Mouse (Mus musculus): ENCODE measurements around the gene Cops3.
"Not testable (repeated sequence)": the region's sequence is repeated elsewhere in the genome, so short reads cannot be mapped to it uniquely, and the experiment has no call there.

Cops3 gene

GRCm38 (mm10) chr11:59839459-59840126 is at the start of gene Cops3:
Gene Cops3, minus strand, starts transcription at chr11:59839838.
- peak; percentile 97 for DNase-seq

GRCm38 (mm10) chr11:59888151-59888550 is 48.5 kb upstream of the Cops3 start:
- DNase-seq: no peak

GRCm38 (mm10) chr11:59886952-59887351 is 47.3 kb upstream of the Cops3 start:
- no peak for DNase-seq

GRCm38 (mm10) chr11:59885217-59885986 is 45.8 kb upstream of the Cops3 start:
- no peak for DNase-seq

- DNase-seq: peak; percentile 38
Measured at GRCm38 (mm10) chr11:59880031-59880430, 40.4 kb upstream of the Cops3 start.

- no peak for DNase-seq
Measured at GRCm38 (mm10) chr11:59872124-59872523, 32.5 kb upstream of the Cops3 start.

GRCm38 (mm10) chr11:59864316-59864715 is 24.7 kb upstream of the Cops3 start:
- no peak for DNase-seq

- DNase-seq: no peak
Measured at GRCm38 (mm10) chr11:59860467-59860866, 20.8 kb upstream of the Cops3 start.

GRCm38 (mm10) chr11:59852865-59853264 is 13.2 kb upstream of the Cops3 start:
- DNase-seq: no peak

GRCm38 (mm10) chr11:59847891-59848884 is 8.6 kb upstream of the Cops3 start:
- peak; percentile 72 for DNase-seq

GRCm38 (mm10) chr11:59847131-59847530 is 7.5 kb upstream of the Cops3 start:
- no peak for DNase-seq

- no peak for DNase-seq
Measured at GRCm38 (mm10) chr11:59846311-59846710, 6.7 kb upstream of the Cops3 start.

GRCm38 (mm10) chr11:59839008-59839458 is 605 bp downstream of the Cops3 start, which contains the start of gene Nt5m:
Gene Nt5m, plus strand, starts transcription at chr11:59839447.
- DNase-seq: peak; percentile 93

GRCm38 (mm10) chr11:59838426-59838825 is 1.2 kb downstream of the Cops3 start:
- no peak for DNase-seq

GRCm38 (mm10) chr11:59837789-59838188 is 1.8 kb downstream of the Cops3 start:
- DNase-seq: not testable (repeated sequence)

GRCm38 (mm10) chr11:59821625-59822024 is 18.0 kb downstream of the Cops3 start:
- DNase-seq: no peak

- DNase-seq: no peak
Measured at GRCm38 (mm10) chr11:59817916-59818315, 21.7 kb downstream of the Cops3 start.

GRCm38 (mm10) chr11:59815482-59816065 is 24.1 kb downstream of the Cops3 start:
- no peak for DNase-seq

GRCm38 (mm10) chr11:59814936-59815335 is 24.7 kb downstream of the Cops3 start:
- DNase-seq: no peak

GRCm38 (mm10) chr11:59814311-59814710 is 25.3 kb downstream of the Cops3 start:
- no peak for DNase-seq

- no peak for DNase-seq
Measured at GRCm38 (mm10) chr11:59813276-59813675, 26.4 kb downstream of the Cops3 start.

- DNase-seq: no peak
Measured at GRCm38 (mm10) chr11:59811211-59811610, 28.4 kb downstream of the Cops3 start.
